Mouse (Mus musculus) embryonic fibroblast, embryonic 13.5 days (primary cell): ENCODE data around the gene Cd83. TPM values are rescaled to one million over a fixed set of nuclear protein-coding genes. Genes with fewer than 3 reads are reported as not detected.

Experiments
- H3K27ac ChIP-seq: 2 replicates; pipeline ENCODE4 v1.5.1; 2012; ENCODE audit warnings: low read length, control low read depth, inconsistent platforms; ENCODE audit not compliant: insufficient read depth
- H3K4me1 ChIP-seq: 2 replicates; pipeline ENCODE4 v1.6.1; 2011; ENCODE audit warnings: low read length; ENCODE audit not compliant: control insufficient read depth, insufficient read depth
- H3K4me3 ChIP-seq: 2 replicates; pipeline ENCODE4 v1.5.1; 2011; ENCODE audit warnings: mild to moderate bottlenecking, control low read depth, low read length; ENCODE audit not compliant: insufficient read depth
- CTCF ChIP-seq: IDR thresholded peaks from 2 replicates; pipeline ENCODE4 v1.5.1; 2011; ENCODE audit warnings: mild to moderate bottlenecking, control low read depth, low read length, moderate library complexity, borderline replicate concordance; ENCODE audit not compliant: insufficient read depth
- POLR2A ChIP-seq: IDR thresholded peaks from 2 replicates; pipeline ENCODE4 v1.6.1; 2011; ENCODE audit warnings: low read depth, mild to moderate bottlenecking, control low read depth, low read length, moderate library complexity
- polyA plus RNA-seq: library from polyadenylated mRNA; stranded (reverse); fragments of >200 nt; gene quantifications from 2 replicates; pipeline ENCODE4 v1.2.4, GENCODE M21; 2011; ENCODE audit warnings: low read depth; ENCODE audit not compliant: missing spikeins, insufficient read length

Gene Cd83
- polyA plus RNA-seq, 1 experiment: 0.25 TPM

DNA sequence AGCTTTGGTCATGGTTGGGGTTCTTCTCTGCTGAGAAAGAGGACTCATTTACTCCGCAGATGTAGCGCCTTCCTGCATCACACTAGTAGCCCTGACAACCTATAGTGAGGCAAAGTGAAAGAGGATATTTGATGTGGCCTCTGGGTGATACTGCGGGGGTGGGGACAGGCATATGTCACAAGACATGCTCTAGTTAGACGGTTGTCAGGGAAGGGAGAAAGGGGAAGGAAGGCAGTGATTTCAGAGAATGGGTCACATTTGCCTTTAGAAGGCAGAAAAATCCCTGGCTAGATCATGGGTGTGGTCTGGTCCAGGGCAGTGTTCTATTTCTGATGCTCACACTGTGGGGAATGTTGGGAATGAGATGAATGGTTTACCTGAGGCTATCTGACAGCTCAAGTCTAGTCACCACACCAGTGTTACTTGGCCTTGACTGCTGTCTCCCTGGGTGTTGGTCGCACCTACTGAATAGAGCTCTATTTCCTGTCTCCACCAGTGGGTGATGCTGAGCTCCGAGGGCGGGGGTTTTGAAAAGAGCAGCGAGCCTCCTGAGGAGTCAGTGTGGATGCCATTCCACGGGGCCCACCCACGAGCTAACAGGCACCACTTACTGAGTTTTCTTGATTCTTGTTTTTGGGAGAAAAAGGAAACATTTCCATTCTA lies 4.5 kb downstream of the Cd83 start:
- TF ChIP-seq CTCF (no peak), POLR2A (no peak)
- Histone ChIP-seq H3K27ac (no peak overlapping the region), H3K4me1 (no peaks in the 10 kb centered on the region), H3K4me3 (no peak overlapping the region)

DNA sequence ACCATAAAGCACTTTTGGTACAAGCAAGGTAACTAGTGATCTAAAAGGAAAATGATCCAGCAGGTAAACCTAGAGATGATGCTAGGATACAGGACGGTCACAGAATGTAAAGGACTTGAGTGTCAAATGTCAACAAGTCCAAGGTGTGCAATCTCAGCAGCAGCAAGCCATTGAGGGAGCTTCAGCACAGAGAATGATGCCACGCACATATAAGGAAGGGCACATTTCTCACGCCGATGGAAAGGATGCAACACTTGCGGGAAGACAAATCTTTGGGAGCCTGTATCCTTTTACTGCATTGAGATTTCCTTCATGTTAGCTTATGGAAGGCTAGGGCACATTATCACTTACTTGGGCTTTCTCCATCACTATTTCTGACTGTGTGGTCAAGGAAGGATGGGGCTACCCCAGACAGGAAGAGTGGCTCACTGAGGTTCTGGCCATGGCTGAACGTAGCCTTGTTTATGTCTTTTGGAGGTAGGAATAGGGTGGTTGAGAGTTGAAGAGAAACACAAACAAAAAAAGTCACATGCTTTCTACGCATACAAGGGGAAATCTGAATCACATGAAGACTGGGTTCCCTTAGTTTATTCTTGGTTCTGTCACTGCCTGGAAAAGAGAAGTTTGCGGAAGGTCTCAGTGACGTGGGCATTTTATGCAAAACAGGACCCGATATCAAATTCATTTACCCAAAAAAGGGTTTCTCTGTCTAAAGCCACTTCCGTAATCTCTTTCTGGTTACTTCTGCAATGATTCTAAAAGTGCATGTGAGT lies 5.8 kb downstream of the Cd83 start:
- no peak overlapping the region for H3K4me3 ChIP-seq
- TF ChIP-seq POLR2A (no peak), CTCF (no peak)
- no peaks in the 10 kb centered on the region for H3K4me1 ChIP-seq
- no peak overlapping the region for H3K27ac ChIP-seq

DNA sequence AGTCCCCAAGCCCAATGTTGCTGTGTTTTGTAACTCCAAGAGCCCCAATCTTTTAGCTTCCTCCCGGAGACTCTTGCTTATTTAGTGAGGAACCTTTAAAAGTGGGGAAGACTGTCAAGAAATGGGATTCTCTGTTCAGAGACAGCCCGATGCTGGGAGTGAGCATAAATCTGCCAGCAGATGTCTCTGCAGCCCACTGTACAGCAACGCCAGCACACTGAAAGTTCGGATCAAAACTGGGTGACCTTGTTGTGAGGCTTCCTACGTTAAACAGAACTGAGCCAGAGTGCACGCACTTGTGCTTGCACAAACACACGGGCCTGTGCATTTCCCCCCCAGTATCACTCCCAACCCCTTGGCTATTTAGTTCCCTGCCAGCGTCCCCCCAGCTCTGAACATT lies 10.8 kb downstream of the Cd83 start:
- TF ChIP-seq CTCF (peak; percentile 63; the same call in 1 of the 2 replicates), POLR2A (no peak)

GRCm38 (mm10) chr13:43798655-43799054 lies 14.1 kb downstream of the Cd83 start:
- Histone ChIP-seq H3K4me3 (no peak overlapping the region), H3K27ac (no peak overlapping the region), H3K4me1 (no peaks in the 10 kb centered on the region)
- TF ChIP-seq CTCF: no peak
- TF ChIP-seq POLR2A: no peak

More for the DNA sequence above, 10.8 kb downstream of the Cd83 start:
- Histone ChIP-seq H3K4me3 (no peak overlapping the region), H3K4me1 (no peaks in the 10 kb centered on the region), H3K27ac (no peak overlapping the region)

DNA sequence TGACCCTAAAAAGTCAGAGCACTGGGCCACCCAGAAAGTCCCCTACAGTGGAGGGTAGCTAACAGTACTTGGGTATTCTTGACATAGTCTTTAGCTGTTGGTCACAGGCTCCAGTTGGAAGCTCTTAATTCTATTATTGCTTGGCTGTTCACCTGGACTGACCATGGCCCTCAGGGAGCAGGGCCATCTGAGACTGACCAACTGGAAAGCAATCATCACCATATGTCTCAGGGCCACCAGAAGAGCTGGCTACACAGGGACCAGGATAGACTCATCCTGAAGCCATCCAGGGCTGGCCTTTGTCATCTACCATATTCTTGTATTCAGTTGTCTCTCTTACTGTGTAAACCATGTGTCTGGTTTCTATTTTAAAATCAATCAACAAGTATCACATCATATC lies 15.6 kb downstream of the Cd83 start:
- TF ChIP-seq CTCF (no peak), POLR2A (no peak)
- no peak overlapping the region for H3K27ac ChIP-seq
- no peak overlapping the region for H3K4me3 ChIP-seq

GRCm38 (mm10) chr13:43801961-43802360 lies 17.4 kb downstream of the Cd83 start:
- H3K4me1 ChIP-seq: no peaks in the 10 kb centered on the region

More for the DNA sequence above, 15.6 kb downstream of the Cd83 start:
- H3K4me1 ChIP-seq: no peaks in the 10 kb centered on the region

DNA sequence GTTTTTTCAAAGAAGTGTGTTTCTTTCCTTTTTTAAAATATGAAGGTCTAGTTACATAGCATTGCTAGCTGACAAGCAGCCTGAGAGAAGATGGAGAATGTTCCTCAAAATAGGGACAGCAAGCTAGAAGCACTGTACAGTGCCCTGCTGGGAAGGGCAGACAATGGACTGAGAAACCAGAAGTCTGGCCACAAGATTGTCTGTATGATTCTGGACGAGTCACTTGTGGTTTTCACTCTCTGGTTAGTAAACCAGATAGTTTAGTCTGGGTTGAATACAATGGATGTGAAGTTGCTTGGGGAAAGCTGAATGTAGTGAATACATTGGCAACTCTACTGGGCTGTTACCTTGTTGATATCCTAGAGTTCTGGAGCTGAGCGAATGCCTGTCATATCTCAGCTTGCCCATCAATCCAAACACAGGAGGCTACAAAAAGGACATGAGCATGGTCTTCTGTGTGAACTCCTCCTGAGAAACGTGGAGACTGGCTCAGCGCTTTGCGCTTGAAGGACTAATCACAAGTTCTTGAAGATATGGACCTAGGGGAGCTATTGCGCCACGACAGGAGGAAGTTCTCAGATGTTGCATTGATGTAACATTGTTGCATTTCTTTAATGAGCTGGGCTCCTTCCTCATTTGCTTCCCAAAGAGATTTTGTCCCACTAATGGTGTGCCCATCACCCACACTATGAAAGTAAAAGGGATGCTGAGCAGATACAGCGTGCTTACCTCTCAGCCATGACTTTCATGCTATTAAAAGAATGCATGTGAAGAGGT lies 18.0 kb downstream of the Cd83 start:
- Histone ChIP-seq H3K4me3 (no peak overlapping the region), H3K27ac (no peak overlapping the region)
- no peak for TF ChIP-seq CTCF
- TF ChIP-seq POLR2A: no peak

More at GRCm38 (mm10) chr13:43801961-43802360, 17.4 kb downstream of the Cd83 start:
- no peak overlapping the region for H3K4me3 ChIP-seq
- no peak overlapping the region for H3K27ac ChIP-seq
- no peak for TF ChIP-seq POLR2A

GRCm38 (mm10) chr13:43804648-43805047 lies 20.1 kb downstream of the Cd83 start:
- TF ChIP-seq CTCF: no peak
- TF ChIP-seq POLR2A: no peak
- no peaks in the 10 kb centered on the region for H3K4me1 ChIP-seq
- H3K27ac ChIP-seq: no peak overlapping the region
- H3K4me3 ChIP-seq: no peak overlapping the region

More for the DNA sequence above, 18.0 kb downstream of the Cd83 start:
- no peaks in the 10 kb centered on the region for H3K4me1 ChIP-seq

- Histone ChIP-seq H3K4me3 (no peak overlapping the region), H3K27ac (no peak overlapping the region), H3K4me1 (no peaks in the 10 kb centered on the region)
- TF ChIP-seq CTCF: no peak
- TF ChIP-seq POLR2A: no peak
Measured at GRCm38 (mm10) chr13:43805159-43805758, 20.7 kb downstream of the Cd83 start.
